Mouse (Mus musculus): ENCODE results near the gene Dnmt3a. TPM values are rescaled to one million over a fixed set of nuclear protein-coding genes. Genes with fewer than 3 reads are reported as not detected.
A peak's percentile ranks its signal among the peaks of the same experiment; 100 is the strongest.

Gene Dnmt3a
- polyA plus RNA-seq, 1 experiment from 2014 or later: 124 TPM

GRCm38 (mm10) chr12:3858754-3859153, 52.9 kb downstream of the Dnmt3a start:
- H3K9ac ChIP-seq: no peak overlapping the region
- H3K9me3 ChIP-seq (replicated peaks): no peaks in the 10 kb centered on the region
- H3K4me2 ChIP-seq: no peak overlapping the region
- H3K4me1 ChIP-seq: peaks cover 69% of the 10 kb centered on the region
- no peak for ATAC-seq (replicated peaks; ENCODE audit: low FRiP score)
- H3K27ac ChIP-seq: no peak overlapping the region
- H3K4me3 ChIP-seq (replicated peaks): no peak overlapping the region
- H3K27me3 ChIP-seq: no peaks in the 10 kb centered on the region
- WGBS: 74% methylated on average over 4 of the region's 4 CpGs
- H3K36me3 ChIP-seq: peaks cover 61% of the 10 kb centered on the region

GRCm38 (mm10) chr12:3859545-3859944, 53.7 kb downstream of the Dnmt3a start:
- H3K4me2 ChIP-seq: no peak overlapping the region
- H3K9me3 ChIP-seq (replicated peaks): no peaks in the 10 kb centered on the region
- peaks cover 64% of the 10 kb centered on the region for H3K4me1 ChIP-seq
- no peak for ATAC-seq (replicated peaks; ENCODE audit: low FRiP score)
- H3K9ac ChIP-seq: no peak overlapping the region
- H3K27me3 ChIP-seq: no peaks in the 10 kb centered on the region
- peaks cover 63% of the 10 kb centered on the region for H3K36me3 ChIP-seq
- H3K27ac ChIP-seq: peak overlapping the region; percentile 24; the same call in 1 of the 2 replicates
- no peak overlapping the region for H3K4me3 ChIP-seq (replicated peaks)
- WGBS: 62% methylated on average over 3 of the region's 3 CpGs

GRCm38 (mm10) chr12:3860005-3860404, 54.2 kb downstream of the Dnmt3a start:
- Histone ChIP-seq H3K36me3 (peaks cover 61% of the 10 kb centered on the region), H3K9me3 (replicated peaks) (no peaks in the 10 kb centered on the region), H3K27me3 (no peaks in the 10 kb centered on the region), H3K4me2 (no peak overlapping the region), H3K27ac (peak overlapping the region; percentile 24; the same call in 1 of the 2 replicates), H3K9ac (no peak overlapping the region), H3K4me3 (replicated peaks) (no peak overlapping the region), H3K4me1 (peaks cover 60% of the 10 kb centered on the region)
- 39% methylated on average over 5 of the region's 5 CpGs for WGBS
- ATAC-seq (replicated peaks; ENCODE audit: low FRiP score): no peak

- H3K27me3 ChIP-seq: no peaks in the 10 kb centered on the region
- H3K36me3 ChIP-seq: peaks cover 79% of the 10 kb centered on the region
- peaks cover 47% of the 10 kb centered on the region for H3K4me1 ChIP-seq
- no peak; the same call in 1 of the 2 replicates for ATAC-seq (replicated peaks; ENCODE audit: low FRiP score)
- no peaks in the 10 kb centered on the region for H3K9me3 ChIP-seq (replicated peaks)
- H3K9ac ChIP-seq: no peak overlapping the region
- no peak overlapping the region for H3K4me2 ChIP-seq
- H3K4me3 ChIP-seq (replicated peaks): no peak overlapping the region
- 49% methylated on average over 4 of the region's 4 CpGs for WGBS
- H3K27ac ChIP-seq: 0 out of 2 replicates have a peak overlapping the region, but pooled peaks have one; percentile 11
These were observed 55.9 kb downstream of the Dnmt3a start for GRCm38 (mm10) chr12:3861665-3862228.

- Histone ChIP-seq H3K4me1 (peaks cover 46% of the 10 kb centered on the region), H3K9ac (no peak overlapping the region), H3K4me3 (replicated peaks) (no peak overlapping the region), H3K36me3 (peaks cover 82% of the 10 kb centered on the region), H3K27me3 (no peaks in the 10 kb centered on the region), H3K9me3 (replicated peaks) (no peaks in the 10 kb centered on the region), H3K4me2 (no peak overlapping the region), H3K27ac (no peak overlapping the region)
- no peak for ATAC-seq (replicated peaks; ENCODE audit: low FRiP score)
- WGBS: 79% methylated on average over 6 of the region's 6 CpGs
These were observed 56.4 kb downstream of the Dnmt3a start for GRCm38 (mm10) chr12:3862253-3862652.

- no peak for ATAC-seq (replicated peaks; ENCODE audit: low FRiP score)
- Histone ChIP-seq H3K27ac (no peak overlapping the region), H3K9ac (no peak overlapping the region), H3K27me3 (no peaks in the 10 kb centered on the region), H3K4me2 (no peak overlapping the region), H3K4me3 (replicated peaks) (no peak overlapping the region), H3K9me3 (replicated peaks) (no peaks in the 10 kb centered on the region), H3K36me3 (peaks cover 86% of the 10 kb centered on the region), H3K4me1 (peaks cover 43% of the 10 kb centered on the region)
- WGBS: 89% methylated on average over 8 of the region's 8 CpGs
These were observed 58.4 kb downstream of the Dnmt3a start for GRCm38 (mm10) chr12:3864208-3864607.

- H3K4me2 ChIP-seq: no peak overlapping the region
- H3K4me1 ChIP-seq: peaks cover 49% of the 10 kb centered on the region
- no peak overlapping the region for H3K9ac ChIP-seq
- WGBS: 86% methylated on average over 8 of the region's 8 CpGs
- H3K27me3 ChIP-seq: no peaks in the 10 kb centered on the region
- no peak overlapping the region for H3K27ac ChIP-seq
- peaks cover 76% of the 10 kb centered on the region for H3K36me3 ChIP-seq
- H3K9me3 ChIP-seq (replicated peaks): no peaks in the 10 kb centered on the region
- H3K4me3 ChIP-seq (replicated peaks): no peak overlapping the region
- no peak for ATAC-seq (replicated peaks; ENCODE audit: low FRiP score)
These were observed 59.8 kb downstream of the Dnmt3a start for GRCm38 (mm10) chr12:3865594-3865993.

- WGBS: 65% methylated on average over 12 of the region's 12 CpGs
- 0 out of 2 replicates have a peak overlapping the region, but pooled peaks have one; percentile 24 for H3K27ac ChIP-seq
- H3K4me1 ChIP-seq: peaks cover 49% of the 10 kb centered on the region
- H3K36me3 ChIP-seq: peaks cover 69% of the 10 kb centered on the region
- no peak overlapping the region for H3K4me2 ChIP-seq
- H3K4me3 ChIP-seq (replicated peaks): no peak overlapping the region
- no peak overlapping the region for H3K9ac ChIP-seq
- no peaks in the 10 kb centered on the region for H3K9me3 ChIP-seq (replicated peaks)
- no peaks in the 10 kb centered on the region for H3K27me3 ChIP-seq
- ATAC-seq (replicated peaks; ENCODE audit: low FRiP score): peak; percentile 30; the same call in 1 of the 2 replicates
These were observed 61.0 kb downstream of the Dnmt3a start for GRCm38 (mm10) chr12:3866654-3867370.

GRCm38 (mm10) chr12:3868115-3868514, 62.3 kb downstream of the Dnmt3a start:
- Histone ChIP-seq H3K27ac (0 out of 2 replicates have a peak overlapping the region, but pooled peaks have one; percentile 19), H3K9ac (no peak overlapping the region), H3K27me3 (no peaks in the 10 kb centered on the region), H3K4me2 (no peak overlapping the region), H3K4me1 (peaks cover 58% of the 10 kb centered on the region), H3K9me3 (replicated peaks) (no peaks in the 10 kb centered on the region), H3K36me3 (peaks cover 67% of the 10 kb centered on the region), H3K4me3 (replicated peaks) (no peak overlapping the region)
- no peak for ATAC-seq (replicated peaks; ENCODE audit: low FRiP score)
- 76% methylated on average over 5 of the region's 5 CpGs for WGBS

GRCm38 (mm10) chr12:3868676-3869458, 63.1 kb downstream of the Dnmt3a start:
- H3K36me3 ChIP-seq: peaks cover 72% of the 10 kb centered on the region
- WGBS: 66% methylated on average over 7 of the region's 7 CpGs

GRCm38 (mm10) chr12:3870024-3870423, 64.2 kb downstream of the Dnmt3a start:
- Histone ChIP-seq H3K4me1 (peaks cover 73% of the 10 kb centered on the region), H3K9me3 (replicated peaks) (no peaks in the 10 kb centered on the region), H3K9ac (no peak overlapping the region), H3K36me3 (peaks cover 73% of the 10 kb centered on the region), H3K27ac (peak overlapping the region; percentile 14; the same call in 1 of the 2 replicates), H3K27me3 (no peaks in the 10 kb centered on the region), H3K4me3 (replicated peaks) (no peak overlapping the region), H3K4me2 (no peak overlapping the region)
- 86% methylated on average over 5 of the region's 5 CpGs for WGBS
- no peak for ATAC-seq (replicated peaks; ENCODE audit: low FRiP score)

More at GRCm38 (mm10) chr12:3868676-3869458, 63.1 kb downstream of the Dnmt3a start:
- H3K4me1 ChIP-seq: peaks cover 66% of the 10 kb centered on the region
- H3K9me3 ChIP-seq (replicated peaks): no peaks in the 10 kb centered on the region
- no peak overlapping the region for H3K9ac ChIP-seq
- H3K4me3 ChIP-seq (replicated peaks): no peak overlapping the region
- no peak for ATAC-seq (replicated peaks; ENCODE audit: low FRiP score)
- H3K27ac ChIP-seq: no peak overlapping the region
- no peak overlapping the region for H3K4me2 ChIP-seq
- no peaks in the 10 kb centered on the region for H3K27me3 ChIP-seq

Data from kidney, embryonic 15.5 days (tissue).